Mouse (Mus musculus): ENCODE results near the gene Barx1.

Gene Barx1

DNA sequence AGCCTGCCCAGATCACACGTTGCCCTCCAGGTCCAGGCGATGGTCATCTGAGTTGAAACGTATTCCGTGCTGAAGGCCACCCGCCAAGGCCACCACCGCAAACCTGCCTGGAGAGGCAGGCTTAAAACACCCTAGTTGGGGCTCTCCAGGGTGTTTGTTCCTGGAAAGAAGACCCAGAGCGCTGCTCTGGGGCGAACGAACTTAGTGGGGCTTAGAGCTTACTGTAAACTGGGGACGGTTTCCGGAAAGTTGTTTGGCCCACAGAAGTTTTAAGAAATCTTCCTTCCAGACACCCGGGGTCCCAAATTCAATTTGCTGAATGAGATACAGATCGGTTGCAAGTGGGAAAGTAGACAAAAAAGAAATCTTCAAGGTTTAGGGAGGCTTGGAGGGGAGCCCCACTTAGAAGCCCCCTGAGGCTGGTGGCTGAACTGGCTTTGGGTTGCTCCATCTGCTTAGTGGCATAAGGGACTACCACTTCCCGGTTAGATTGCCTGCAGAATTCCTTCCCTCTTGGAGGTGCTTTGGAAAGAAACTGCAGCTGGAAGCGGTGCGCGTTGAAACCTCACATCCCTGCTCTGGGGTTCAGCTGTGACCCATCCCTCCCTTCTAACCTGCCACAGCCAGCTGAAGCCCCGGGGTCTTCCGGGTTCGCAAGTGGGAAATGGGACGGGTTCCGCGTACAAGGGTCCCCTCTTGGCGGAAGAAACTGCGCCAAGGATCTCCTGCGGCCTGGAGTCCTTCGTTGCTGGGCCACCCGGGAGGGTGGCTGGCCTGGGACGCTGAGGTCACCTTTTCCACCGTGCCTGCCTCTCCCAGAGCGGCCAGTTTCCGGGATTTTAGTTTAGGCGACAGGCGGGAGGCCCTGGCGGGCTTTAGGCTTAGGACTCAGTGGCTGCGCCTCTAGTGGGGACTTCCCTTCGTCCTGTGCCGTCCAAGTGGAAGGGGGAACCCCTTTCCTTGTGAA lies 3.3 kb upstream of the Barx1 start:
- in situ Hi-C loops (cut with MboI; ENCODE audit: unreplicated experiment in 2 of 2) = loop anchor here (5.0 to 25.0 kb wide), 5 partner anchors 148 to 978 kb away; partner anchors contain the start of gene Ippk (in 1 of the 2)

DNA sequence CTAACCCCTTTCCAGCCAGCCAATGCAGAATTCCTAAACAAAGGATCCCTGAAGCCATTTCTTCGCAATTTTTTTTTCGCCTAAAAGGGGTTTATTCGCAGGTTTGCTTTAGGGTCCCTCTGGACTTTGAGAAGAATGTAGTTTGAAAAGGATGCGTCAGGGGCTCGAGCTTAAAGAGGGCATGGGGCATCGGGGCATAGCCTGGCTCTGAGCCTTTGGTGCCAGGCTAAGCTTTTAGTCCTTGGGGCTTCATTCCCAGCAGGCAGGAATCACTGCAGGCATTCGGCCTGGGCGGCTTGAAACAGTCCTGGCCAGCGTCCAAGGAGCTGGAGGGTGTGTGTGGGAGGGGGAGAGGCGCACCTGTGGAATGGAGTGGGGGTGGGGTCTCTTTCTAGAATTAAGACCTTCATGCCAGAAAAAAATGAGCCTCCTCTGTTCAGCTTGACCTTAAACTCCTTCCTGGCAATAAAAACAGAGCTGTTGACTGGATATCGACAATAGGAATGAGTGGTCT lies 2.5 kb upstream of the Barx1 start:
- in situ Hi-C loops (cut with MboI; ENCODE audit: unreplicated experiment in 2 of 2) = loop anchor here (5.0 to 25.0 kb wide), 3 partner anchors 147 to 977 kb away; partner anchors contain the start of gene Ippk (in 1 of the 2)

DNA sequence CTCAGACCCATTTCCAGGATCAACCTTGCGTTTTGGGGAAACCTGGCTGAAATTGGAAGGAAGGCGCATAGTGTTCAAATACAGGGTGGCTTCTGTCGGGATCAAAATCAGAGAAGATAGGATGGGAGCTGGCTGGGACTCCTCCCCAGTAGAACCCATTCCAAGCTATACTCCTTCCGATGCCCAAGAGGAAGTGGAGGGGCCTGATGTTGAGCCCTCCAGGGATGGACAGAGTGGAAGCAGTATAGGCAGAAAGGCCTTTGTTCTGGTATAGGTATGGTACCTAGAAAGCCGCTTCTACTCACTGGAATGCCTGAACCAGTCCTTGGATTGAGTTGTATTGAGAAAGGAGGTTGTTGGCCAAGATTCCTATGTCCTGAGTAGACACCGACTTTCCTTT lies 2.1 kb upstream of the Barx1 start:
- in situ Hi-C loops (cut with MboI; ENCODE audit: unreplicated experiment in 2 of 2) = loop anchor here (5.0 to 25.0 kb wide), 3 partner anchors 147 to 977 kb away; partner anchors contain the start of gene Ippk (in 1 of the 2)

DNA sequence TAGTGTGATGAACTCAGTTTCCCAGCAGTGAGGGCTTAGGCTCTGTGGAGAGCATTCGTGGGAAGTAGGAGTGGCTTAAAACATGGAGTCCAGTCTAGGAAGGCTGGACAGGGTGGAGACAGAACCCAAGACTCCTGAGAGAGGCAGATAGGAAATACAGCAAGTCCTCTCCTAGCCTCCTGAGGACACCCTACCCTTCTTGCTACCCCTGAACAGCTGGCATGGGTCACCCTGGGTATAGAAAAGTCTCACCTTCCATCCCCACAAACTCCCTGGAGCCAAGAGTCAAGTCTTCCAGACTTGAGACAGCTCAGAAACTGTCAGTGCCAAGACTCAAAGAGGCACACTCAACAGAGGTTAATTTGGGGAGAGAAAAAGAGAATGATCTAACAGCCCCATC lies 1.2 kb upstream of the Barx1 start:
- in situ Hi-C loops (cut with MboI; ENCODE audit: unreplicated experiment in 2 of 2) = loop anchor here (5.0 to 25.0 kb wide), 3 partner anchors 146 to 976 kb away; partner anchors contain the start of gene Ippk (in 1 of the 2)

DNA sequence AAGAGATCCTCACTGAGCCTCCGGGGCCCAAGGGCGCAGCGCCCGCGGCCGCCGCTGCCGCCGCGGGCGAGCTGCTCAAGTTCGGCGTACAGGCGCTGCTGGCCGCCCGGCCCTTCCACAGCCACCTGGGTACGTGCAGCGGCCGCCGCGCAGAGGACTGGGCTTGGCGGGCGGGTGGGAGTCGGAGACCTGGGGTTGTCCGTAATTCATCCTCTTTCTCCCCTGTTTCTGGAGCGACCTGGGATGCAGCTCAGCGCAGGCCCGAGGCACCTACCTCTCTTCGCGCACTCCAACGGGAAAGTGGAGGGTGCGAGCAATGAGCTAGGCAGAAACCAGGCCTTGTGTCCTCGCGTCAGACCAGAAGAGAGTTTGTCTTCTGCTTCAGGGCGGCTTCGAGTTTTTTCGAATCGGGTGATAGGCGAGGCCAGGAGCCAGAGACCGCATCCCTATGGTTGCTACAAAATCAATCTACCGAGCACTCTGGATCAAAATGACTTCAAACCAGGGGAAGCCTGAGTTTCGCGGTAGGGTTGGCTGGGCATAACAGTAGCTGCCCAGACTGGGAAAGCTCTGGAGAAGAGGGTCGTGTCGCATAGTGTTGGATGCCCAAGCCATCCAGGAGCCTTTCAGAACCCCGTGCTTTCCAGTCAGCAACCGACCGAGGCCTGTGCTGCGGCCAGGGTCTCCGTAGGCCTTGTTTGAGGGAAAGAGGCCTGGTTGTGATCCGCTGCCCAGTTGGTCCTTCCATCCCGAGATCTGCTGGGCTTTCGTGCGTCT lies 601 bp downstream of the Barx1 start:
- in situ Hi-C loops (cut with MboI; ENCODE audit: unreplicated experiment in 2 of 2) = loop anchor here (5.0 to 25.0 kb wide), 3 partner anchors 144 to 974 kb away; partner anchors contain the start of gene Ippk (in 1 of the 2)

DNA sequence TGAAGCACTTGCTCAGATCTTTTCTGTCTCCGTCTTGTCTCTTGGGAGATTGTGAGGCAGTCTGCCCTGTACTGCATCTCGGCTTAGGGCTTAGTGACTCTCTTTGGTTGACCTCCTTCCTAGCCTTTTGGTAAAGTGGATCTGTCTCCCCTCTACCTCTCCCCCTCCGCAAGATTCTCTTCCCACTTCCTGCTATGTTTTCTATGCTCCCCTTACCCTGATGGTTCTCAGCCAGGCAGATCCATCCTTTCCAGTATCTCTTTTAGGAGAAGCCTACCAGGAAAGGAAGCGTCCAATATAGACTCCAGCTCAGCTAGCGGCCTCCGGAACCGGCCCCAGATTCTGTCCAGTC lies 1.2 kb downstream of the Barx1 start:
- in situ Hi-C loops (cut with MboI; ENCODE audit: unreplicated experiment in 2 of 2) = loop anchor here (5.0 to 25.0 kb wide), 3 partner anchors 143 to 973 kb away; partner anchors contain the start of gene Ippk (in 1 of the 2)

DNA sequence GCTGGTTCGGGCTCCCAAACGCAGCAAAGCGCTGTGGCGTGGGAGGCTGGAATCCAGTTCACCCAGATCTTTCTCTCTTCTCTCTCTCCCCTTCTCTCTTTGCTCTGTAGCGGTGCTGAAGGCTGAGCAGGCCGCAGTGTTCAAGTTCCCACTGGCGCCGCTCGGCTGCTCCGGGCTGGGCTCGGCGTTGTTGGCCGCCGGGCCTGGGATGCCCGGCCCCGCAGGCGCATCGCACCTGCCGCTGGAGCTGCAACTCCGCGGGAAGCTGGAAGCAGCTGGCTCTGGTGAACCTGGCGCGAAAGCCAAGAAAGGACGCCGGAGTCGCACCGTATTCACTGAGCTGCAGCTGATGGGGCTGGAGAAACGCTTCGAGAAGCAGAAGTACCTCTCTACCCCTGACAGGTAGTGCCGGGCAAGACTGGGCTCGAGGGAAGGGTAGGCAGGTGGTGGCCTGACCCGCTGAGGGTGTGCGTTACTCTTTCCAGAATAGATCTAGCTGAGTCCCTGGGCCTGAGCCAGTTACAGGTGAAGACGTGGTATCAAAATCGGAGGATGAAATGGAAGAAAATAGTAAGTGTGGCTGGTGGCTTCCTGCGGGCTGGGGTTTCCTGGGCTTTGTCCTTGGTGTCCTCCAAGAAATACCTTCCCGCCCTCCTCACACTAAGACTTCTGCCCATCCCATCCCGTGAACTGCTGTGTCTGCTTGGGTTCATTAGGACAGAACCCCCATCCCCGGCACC lies 2.3 kb downstream of the Barx1 start:
- in situ Hi-C loops (cut with MboI; ENCODE audit: unreplicated experiment in 2 of 2) = loop anchor here (5.0 to 25.0 kb wide), 3 partner anchors 142 to 972 kb away; partner anchors contain the start of gene Ippk (in 1 of the 2)

DNA sequence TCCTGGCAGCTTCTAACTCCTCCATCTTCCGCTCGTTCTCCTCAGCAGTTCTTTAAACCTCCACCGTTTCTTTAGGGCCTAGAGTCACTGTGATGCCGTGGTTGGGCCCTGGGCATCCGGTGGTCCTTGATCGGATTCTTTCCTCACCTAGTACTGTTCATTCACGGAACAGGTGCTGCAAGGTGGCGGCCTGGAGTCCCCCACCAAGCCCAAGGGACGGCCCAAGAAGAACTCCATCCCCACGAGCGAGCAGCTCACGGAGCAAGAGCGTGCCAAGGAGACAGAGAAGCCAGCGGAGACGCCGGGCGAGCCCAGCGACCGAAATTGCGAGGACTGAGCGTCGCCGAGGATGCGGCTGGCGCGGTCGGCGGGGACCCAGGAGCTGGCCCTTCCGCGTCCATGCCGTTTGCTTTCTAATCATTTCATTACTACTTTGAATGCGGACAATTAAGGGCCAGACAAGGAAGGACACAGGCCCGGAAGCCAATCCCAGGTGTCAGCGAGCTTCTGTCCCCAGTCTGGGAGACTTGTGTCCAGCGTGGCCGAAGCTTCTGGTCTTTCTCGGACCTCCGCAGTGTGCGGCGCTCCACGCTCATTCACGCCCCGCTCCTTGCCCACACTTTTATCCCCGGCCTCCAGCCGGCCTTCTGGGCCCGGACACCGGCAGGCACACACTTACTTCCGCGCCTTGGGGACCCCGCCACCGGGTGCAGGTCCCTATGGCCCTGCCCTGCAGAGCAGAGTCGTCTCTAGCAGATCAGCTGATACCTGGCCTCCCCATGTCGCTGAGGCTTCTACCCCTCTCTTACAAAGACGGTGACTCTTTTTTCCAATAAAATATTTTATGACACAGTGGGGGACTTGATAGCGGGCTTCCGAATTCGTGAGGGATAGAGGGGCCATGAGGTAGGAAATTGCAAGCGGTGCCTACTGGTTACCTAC lies 3.1 kb downstream of the Barx1 start:
- in situ Hi-C loops (cut with MboI; ENCODE audit: unreplicated experiment in 2 of 2) = loop anchor here in 1 of 2 experiments (25.0 kb wide), 2 partner anchors 746 to 971 kb away; partner anchors contain the start of gene Ippk

DNA sequence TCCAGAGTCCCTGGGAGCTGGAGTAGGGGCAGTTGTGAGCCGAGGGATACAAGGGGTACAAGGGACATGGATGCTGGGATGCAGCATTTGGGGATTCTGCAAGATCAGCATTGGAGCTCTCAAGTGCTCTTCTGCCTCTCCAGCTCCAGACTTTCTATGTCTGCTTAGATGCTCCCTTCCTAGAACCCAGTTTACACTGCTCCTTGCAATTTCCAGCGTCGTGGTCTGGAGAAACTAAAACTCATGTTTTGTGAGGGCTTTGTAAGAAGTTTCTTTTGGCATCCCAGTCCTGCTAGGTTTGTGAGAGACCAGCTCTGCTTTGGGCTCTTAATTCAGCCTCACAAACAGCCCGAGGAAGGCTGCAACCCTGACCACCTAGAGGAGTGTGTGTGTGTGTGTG lies 4.7 kb downstream of the Barx1 start:
- in situ Hi-C loops (cut with MboI; ENCODE audit: unreplicated experiment in 2 of 2) = loop anchor here in 1 of 2 experiments (25.0 kb wide), 2 partner anchors 745 to 970 kb away; partner anchors contain the start of gene Ippk

DNA sequence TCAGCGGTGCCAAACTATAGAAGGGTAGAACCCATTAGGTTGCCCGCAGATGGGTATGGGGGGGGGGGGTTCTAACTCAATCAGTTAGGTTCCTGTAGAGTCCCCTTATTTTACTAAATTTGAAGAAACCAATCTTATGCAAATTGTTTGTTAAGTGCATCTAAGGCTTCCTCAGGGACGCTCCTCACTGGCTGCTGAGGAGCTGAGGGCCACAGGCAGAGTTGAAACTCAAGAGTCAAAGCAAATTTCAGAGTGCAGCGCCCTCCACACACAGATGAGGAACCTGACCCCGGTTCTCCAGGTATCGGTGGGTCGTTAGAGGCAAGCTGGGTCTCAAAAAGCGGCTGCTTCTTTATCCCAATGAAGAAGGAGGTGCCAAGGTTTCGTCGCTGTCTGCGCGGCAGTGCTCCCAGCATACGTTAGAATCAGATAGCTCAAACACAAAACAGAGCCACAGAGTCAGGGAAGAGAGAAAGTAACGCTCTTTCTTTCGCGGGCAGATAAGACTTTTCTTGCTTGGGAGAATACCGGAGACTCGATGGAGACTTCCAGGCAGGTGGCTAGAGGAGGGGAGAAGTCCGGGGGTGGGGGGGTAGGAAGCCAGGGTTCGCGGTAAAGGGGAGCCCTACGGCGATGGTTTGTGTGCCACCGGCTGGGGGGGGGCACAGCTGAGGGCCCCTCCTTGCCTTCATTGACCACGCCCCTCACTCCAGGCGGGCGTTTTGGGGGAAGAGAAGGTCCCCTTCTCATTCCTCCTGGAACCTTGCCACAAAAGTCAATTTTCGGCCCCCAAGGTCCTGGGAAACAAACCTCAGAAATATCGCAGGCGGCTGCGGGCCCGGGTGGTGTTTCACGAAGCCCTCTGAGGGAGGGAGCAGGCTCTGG lies 5.5 kb downstream of the Barx1 start:
- in situ Hi-C loops (cut with MboI; ENCODE audit: unreplicated experiment in 2 of 2) = loop anchor here in 1 of 2 experiments (25.0 kb wide), 2 partner anchors 744 to 969 kb away; partner anchors contain the start of gene Ippk

DNA sequence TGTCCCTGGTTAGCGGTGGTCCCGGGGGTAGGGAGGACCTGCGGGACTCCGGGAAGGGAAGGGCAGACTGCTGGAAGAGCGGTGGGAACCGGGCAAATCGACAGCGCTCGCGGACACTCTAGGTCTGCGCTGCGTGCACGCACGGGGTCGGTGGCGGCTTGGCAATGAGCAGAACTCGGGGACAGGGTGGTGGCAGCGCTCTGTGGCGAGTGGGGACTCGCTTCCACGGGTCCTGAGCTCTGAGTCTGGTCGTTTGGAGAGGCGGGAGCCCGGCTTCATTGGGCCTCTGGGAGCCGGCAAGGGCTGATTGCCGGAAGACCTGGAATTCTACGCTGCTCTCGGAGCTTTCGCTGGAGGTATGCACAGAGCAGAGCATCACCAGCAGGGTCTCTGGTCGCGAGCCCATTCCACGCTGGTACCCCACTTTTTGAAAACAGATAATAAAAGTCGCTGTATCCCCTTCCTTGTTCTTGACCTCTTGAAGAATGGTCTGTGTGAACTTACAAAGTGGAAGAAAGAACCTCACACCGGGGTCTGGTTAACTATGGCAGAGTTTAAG lies 6.3 kb downstream of the Barx1 start:
- in situ Hi-C loops (cut with MboI; ENCODE audit: unreplicated experiment in 2 of 2) = loop anchor here in 1 of 2 experiments (25.0 kb wide), 2 partner anchors 743 to 968 kb away; partner anchors contain the start of gene Ippk

DNA sequence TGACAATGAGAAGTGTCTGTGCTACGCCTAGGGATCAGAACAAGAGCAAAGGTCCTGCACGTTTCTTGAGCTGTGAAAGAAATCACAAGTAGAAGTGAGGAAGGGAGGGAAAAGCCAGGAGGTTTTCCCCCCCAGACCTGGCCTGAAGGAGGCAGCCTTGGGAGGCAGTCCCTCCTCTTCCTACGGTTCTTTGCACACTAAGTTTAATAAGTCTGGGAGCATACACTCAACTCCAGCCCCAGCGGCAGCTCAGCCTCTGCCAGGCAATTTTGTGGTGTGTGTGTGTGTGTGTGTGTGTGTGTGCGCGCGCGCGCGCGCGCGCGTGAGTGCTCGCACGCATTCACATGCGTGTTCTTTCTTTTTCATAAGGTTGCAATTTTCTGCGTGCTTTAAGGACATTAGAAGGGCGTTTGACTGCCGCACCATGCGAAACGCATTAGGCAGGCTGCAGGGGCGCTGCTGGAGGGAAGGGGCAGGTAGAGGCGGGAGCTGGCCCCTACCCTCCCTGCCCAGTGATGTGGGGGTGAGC lies 9.6 kb downstream of the Barx1 start:
- in situ Hi-C loops (cut with MboI; ENCODE audit: unreplicated experiment in 2 of 2) = loop anchor here in 1 of 2 experiments (25.0 kb wide), 2 partner anchors 740 to 965 kb away; partner anchors contain the start of gene Ippk

DNA sequence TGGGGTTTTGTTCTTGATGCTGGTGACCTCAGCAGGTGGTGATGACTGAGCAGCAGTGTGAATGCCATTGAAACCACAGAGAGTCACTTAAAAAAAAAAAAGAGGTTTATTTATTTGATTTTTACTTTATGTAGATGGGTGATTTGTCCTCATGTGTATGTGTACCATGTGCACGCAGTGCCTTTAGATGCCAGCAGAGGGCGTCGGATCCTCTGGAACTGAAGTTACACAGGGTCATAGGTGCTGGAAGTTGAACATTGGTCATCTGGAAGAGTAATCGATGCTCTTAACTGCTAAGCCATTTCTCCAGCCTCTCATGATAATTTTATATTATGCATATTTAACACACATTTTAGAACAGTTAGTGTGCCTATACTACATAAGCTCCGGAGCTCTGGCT lies 11.8 kb downstream of the Barx1 start:
- in situ Hi-C loops (cut with MboI; ENCODE audit: unreplicated experiment in 2 of 2) = loop anchor here in 1 of 2 experiments (25.0 kb wide), 2 partner anchors 738 to 963 kb away; partner anchors contain the start of gene Ippk

DNA sequence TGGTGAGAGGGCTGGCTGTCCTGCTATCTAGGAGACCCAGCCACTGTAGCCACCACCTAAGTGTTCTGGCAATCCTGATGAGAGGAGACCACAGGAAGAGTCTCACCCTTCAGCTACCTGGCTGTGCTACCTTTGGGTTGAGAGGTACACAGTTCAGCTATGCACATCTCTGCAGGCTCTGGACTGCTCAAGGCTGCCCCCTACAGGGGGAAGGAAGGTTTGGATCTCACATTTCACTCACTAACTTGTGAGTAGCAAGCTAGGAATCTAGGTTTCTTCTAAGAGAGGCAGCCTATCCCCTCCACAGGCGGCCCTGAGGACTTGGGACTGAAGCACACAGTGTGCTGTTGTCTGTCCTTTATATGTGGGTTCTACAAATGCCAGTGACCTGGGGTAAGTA lies 16.6 kb downstream of the Barx1 start:
- in situ Hi-C loops (cut with MboI; ENCODE audit: unreplicated experiment in 2 of 2) = no loop called here

DNA sequence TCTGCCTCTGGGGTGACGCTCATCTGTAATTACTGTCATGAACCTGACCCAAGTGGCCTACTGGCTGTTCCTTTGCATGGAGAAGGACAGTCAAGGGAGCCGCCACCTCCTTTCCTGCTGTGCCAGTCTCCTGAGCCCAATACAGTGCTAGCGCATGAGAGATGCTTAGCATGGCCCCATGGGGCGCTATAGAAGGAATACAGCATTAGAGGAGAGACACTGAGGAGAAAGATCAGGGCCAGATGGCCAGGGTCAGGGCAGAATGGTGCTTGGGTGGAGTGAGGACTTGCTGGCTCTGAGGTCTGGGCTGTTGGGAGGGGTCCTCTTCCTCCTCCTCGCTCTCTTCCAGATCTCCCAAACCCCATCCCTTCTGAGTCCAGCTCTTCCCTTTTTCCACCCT lies 23.9 kb downstream of the Barx1 start:
- in situ Hi-C loops (cut with MboI; ENCODE audit: unreplicated experiment in 2 of 2) = no loop called here

DNA sequence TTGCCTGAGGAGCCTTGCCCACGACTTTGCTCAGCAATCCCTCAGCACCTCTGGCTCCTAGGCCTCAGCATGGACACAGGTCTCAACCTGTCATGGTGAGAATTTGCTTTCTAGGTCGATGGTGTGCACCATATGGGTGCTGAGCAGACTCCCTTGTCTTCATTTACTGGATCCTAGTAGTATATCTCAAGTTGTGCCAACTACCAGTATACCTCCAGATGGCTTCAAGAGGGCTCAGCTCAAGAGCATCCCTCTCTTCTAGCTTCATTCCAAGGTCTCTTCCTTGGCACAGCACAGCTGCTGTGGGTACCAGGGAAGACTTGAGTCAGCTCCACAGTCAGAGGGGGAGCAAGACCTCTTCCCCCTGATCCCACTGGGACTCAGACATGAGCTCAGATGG lies 29.2 kb downstream of the Barx1 start:
- in situ Hi-C loops (cut with MboI; ENCODE audit: unreplicated experiment in 2 of 2) = no loop called here

Data from v-Abl transformed pro-B cells (cell line).